Mouse (Mus musculus) adrenal gland (tissue): ENCODE data around the gene Neu2.

ENCODE experiments used
- intact Hi-C: fragments of 180-260 bp; cut with DNase I; formaldehyde crosslinking; loops from one replicate; pipeline ENCODE4 v1.15.1; 2025
- long read RNA-seq, 2 experiments: library from polyadenylated mRNA; unstranded; transcript quantifications; one replicate each; pipeline ENCODE4 v2.0.0; 2020; ENCODE audit warnings: borderline replicate concordance in 1 of 2; ENCODE audit not compliant: insufficient replicate concordance in 1 of 2

Neu2 gene
- long read RNA-seq, experiment 1, result 0 reads
- long read RNA-seq, experiment 2, result 0 reads

DNA sequence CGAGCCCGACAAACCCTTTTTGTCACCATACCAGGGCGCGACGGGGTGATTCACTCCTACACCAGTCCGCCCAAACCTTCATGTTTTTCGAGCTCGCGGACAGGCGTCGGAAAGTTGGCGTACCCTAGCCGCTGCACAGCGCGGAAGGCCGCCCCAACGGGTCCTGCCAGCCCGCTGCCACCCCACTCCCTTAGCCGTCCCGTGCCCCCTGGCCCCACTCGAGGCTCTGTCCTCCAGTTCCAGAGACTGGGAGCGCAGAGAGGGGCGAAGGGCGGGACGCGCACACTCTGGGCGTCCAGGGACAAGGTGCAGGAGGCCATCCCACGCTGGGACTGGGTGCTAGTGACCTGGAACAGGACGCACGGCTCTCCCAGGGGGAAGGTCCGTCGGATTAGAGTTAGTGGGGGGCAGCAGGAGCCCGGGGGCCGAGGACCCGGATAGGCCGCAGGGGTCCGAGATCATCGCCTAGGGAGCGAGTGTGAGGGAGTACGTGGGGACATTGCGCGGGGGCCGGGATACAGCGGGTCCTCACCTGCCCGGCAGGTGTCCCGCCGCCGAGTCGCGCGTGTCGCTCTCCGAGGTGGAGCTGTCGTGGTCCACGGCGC is at the start of gene Neu2:
Neu2 (plus strand) TSS at position 329 of the 605 bp plus-strand sequence.
- intact Hi-C loops, result no loop called here

- intact Hi-C loops, result no loop called here
Measured at GRCm38 (mm10) chr1:87467469-87467868, 42.2 kb upstream of the Neu2 start.

DNA sequence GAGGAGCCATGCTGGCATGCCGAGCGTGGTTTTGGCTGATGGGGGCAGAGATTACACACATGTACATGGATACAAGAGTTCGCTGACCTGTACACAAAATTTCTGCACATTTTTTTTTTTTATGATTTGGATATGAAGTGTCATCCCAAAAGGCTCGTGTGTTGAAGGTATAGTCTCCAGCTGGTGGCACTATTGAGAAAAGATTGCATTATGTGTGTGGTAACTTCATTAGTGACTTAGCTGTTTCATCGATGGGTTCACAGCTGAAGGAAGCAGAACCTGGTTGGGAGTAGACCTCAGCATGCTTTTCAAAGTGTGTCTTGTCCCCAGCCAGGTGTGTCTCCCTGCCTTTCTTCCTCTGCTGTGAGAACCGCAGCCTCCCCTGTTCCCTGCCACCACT is 41.4 kb upstream of the Neu2 start:
- intact Hi-C loops, result no loop called here

DNA sequence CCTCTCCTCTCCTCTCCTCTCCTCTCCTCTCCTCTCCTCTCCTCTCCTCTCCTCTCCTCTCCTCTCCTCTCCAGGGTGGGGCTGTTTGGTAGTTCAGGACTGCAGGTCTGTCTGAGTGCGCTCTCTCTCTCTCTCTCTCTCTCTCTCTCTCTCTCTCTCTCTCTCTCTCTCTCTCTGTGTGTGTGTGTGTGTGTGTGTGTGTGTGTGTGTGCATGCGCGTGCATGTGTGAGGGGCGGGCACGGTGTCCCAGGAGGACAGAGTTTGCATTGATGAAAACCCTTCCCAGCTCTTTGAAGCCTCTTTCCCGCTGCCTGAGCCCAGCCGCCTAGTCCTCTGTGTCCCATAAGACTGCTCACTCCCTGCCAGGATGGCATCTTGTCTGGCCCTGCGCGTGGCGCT is 39.7 kb upstream of the Neu2 start, which contains the start of gene Snorc:
Snorc (plus strand) TSS at position 301 of the 400 bp plus-strand sequence.
- intact Hi-C loops, result loop anchor here (10.0 kb wide), 1 partner anchor 255 kb away; no protein-coding TSS in a partner anchor

DNA sequence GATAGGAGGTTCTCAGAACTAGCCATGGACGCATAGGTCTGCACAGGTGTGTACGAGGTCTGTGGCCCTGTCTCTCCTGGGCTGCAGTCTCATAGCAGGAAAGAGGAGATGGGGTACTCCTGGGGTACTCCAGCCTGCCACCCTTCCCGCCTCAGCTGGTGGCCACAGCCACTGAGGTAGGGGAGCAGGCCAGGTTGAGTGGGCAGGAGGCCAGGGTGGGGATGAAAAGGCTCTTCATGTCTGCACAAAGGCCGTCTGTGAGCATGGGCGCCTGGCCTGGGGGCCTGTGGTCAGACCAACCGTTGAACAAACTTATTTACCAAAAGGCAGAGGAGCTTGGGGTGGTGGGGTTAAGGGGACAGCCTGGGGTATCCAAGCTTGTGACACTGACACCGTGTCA is 37.8 kb upstream of the Neu2 start:
- intact Hi-C loops, result loop anchor here (10.0 kb wide), 1 partner anchor 253 kb away; no protein-coding TSS in a partner anchor

GRCm38 (mm10) chr1:87472576-87472975 is 37.1 kb upstream of the Neu2 start:
- intact Hi-C loops, result loop anchor here (10.0 kb wide), 1 partner anchor 252 kb away; no protein-coding TSS in a partner anchor

DNA sequence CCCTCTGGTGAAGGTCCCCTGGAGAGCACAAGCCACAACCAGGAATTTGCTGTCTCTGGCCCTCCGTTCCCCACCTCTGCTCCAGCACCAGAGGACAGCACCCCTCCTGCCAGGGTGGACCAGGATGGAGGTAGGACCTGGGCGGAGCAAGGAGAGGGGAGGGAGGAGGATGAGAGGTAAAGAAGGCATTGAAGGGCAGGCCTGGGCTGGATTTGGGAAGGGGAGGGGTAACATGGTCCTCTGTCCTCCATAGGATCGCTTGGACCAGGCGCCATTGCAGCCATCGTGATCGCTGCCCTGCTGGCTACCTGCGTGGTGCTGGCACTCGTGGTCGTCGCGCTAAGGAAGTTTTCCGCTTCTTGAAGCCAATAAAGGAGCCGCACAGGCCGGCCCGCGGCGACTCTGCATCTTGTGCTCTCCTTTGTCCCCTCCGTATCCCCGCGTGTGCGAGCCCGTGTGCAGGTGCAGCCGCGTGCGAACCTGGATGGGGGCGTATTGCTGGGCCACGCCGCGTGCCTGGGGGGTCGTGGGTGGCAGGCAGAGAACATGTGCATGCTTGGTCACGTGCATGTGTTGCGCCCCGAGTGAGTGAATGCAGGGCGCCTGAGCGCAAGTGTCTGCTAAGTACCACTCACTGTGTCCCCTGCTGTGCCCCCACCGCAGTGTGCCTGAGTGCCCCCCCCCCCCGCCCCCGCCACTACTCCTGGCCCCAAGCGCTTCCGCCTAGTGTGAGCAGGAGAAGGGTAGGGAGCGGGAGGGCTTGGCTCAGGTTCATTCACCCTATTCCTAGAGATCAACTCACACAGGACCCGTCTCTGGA is 34.4 kb upstream of the Neu2 start:
- intact Hi-C loops, result loop anchor here (10.0 kb wide), 1 partner anchor 250 kb away; no protein-coding TSS in a partner anchor

- intact Hi-C loops, result no loop called here
Measured at GRCm38 (mm10) chr1:87482546-87482945, 27.1 kb upstream of the Neu2 start.

DNA sequence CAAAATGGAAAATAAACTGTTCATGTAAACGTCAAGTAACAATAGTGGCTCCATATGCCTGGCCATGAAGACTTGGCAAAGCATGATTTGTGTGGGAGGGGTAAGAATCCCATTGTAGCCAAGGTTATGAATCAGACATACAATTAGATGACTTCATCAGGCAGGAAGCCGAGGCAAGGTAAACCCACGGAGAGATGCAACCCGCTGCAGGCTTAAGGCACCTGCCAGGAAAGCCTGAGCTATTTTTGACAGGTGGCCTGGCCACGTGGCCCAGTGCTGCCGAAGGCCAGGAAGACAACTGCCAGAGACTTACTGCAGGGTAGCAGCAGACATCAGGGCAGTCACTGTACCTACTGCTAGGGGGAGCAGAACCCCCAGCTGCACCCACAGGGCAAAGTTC is 23.3 kb upstream of the Neu2 start:
- intact Hi-C loops, result no loop called here

GRCm38 (mm10) chr1:87492285-87492684 is 17.4 kb upstream of the Neu2 start:
- intact Hi-C loops, result no loop called here

- intact Hi-C loops, result no loop called here
Measured at GRCm38 (mm10) chr1:87493542-87493941, 16.1 kb upstream of the Neu2 start.

- intact Hi-C loops, result no loop called here
Measured at GRCm38 (mm10) chr1:87505524-87505923, 4.2 kb upstream of the Neu2 start.

DNA sequence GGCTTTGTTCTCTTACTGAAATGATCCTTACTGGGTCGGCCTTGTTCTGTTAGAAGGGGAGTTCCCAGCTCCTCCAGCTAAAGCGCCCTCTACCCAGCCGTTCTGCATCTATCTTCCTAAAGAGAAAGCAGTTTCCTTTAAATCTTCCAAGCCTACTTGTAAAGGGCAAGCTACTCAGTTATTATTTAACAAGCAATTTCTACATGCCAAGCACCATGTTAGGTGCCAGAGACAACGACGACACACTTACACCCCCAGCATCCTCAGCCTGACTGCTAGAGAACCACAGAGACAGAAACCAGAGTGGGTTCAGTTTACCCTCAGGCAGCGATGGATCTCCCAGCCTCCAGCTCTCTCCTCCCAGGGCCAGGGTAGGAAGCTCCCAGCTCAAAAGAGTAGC is 1.8 kb upstream of the Neu2 start:
- intact Hi-C loops, result no loop called here

DNA sequence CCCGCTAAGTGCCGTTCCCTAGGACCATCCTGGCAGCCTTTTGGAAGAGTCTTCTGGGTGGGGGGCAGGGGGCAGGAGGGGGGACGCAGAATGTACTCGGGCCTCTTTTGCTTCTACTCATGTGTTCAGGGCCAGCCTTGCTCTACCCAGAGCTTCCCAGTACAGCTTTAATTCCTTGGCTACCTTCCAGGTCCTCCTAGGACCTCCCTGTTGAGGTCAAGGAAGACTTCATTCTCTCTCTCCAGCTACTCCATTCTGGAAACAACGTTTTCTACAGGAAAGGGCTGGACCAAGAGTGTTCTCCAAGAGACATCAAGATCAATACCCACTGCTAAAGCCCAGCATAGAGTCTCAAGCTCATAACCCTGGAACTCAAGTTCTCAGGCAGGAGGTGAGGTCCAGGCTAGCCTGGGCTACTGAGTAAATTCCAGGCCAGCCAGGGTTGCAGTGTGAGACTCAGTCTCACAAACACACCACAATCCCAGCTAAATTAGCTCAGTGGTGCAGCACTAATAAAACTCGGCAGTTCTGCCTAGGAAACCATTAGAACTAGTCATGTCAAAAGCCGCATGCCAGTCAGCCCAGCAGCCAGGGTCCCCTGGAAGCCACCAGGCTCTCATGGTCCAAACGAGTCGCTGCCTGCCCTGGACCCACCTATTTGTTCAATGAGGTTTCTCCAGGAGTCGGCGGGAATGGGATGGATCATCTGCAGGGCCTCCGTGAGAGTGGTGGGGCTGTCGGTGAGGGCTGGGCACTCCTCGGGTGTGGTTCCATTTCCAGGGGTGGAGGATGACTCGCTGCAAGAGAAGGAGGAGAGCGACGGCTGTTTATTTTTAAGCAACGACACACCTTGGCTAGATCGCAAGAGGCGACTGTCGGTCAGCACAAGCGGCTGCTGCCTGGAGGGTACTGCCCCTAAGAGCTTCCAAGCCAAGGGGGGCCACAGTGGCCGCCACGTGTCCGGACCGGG is 813 bp upstream of the Neu2 start:
- intact Hi-C loops, result no loop called here

DNA sequence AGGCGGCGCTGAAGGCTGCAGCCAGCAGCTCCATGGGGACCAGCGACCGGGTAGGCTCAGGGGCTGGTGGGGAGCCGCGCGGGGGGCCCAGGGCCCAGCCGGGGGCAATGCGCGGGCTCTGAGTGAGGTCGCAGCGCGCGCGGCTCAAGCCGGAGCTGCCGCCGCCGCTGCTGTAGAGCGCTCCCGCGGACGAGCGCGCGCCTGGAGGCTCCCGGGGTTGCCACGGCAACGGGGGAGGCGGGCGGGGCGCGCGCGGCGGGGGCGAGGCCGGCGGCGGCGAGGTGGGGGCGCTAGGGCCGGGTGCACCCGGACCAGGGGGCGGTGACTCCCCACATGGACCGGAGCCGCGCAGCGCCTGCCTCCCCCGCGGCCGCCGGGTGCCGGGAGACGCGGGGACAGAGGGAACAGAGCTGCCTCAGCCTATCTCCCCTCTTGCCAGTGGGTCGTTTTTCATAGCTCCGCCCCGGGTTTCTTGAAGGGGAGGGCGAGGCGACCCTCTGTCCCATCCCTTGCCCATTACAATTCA is 540 bp downstream of the Neu2 start:
- intact Hi-C loops, result no loop called here

DNA sequence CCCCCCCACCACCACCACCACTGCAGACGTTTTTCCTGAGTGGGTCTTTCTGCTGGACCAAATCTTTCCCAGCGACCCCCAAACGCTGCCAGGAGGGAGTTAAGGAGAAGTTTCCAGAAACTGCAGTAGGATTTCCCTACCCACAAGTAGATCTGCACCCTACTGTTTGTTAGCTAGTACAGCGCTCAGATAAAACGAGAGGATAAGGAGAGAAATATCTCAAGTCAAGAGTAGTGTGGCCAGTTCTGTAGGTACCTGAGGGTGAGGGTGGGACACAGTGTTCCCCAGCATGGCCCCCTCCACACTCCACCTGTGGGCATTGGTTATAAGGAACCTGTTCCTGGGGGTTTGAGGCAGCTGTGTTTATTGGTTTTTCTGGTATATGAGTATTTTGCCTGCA is 1.2 kb downstream of the Neu2 start:
- intact Hi-C loops, result no loop called here

DNA sequence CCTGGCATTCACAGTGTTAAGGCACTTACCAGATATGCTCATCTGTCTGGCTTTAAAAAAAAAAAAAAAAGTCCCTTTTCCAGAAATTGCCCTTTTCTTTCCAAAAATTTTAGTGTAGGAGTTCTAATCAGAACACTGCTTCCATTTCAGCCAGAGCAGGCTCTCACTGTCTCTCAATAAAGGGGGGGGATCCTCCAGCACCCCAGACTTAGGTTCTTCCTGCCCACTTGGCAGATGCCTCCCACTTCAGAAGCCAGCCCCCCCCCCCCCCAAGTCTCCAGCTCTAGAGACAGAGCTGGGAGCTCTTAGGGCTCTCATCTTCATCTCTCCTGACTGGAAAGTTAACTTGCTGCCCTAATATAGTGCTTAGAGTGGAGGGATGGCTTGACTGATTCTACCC is 10.8 kb downstream of the Neu2 start:
- intact Hi-C loops, result no loop called here

DNA sequence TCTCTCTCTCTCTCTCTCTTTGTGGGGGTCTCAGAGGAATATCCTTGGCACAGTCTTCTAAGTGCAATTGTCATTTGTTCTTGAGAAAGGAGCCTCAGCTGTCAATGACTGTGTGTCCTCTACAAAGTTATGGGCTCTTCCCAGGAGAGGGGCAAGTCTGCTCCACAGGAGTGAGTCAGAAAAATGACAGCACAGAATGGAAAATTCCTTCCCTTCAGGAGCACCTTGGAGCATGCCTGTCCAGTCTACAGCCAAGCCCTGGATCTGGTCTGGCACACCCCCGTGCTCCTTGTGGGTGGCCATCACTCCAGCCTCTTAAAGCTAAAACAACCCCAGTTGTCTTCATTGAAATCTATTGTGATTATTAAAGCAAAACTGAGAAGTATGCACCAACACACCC is 11.8 kb downstream of the Neu2 start:
- intact Hi-C loops, result no loop called here

DNA sequence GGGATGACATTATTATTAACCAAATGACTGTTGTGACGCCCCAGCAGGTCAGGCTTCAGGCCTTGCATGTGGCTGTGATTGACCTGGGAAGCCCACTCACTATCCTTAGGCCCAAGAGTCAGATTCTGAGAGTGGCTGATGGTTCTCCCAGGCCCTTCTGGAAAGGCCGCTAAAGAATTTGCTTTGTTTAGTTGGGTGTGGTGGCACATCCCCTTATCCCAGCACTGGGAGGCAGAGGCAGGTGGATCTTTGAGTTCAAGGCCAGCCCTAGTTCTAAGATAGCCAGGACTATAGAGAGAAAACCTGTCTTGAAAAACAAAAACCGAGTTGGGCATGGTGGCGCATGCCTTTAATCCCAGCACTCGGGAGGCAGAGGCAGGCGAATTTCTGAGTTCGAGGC is 15.4 kb downstream of the Neu2 start:
- intact Hi-C loops, result no loop called here

GRCm38 (mm10) chr1:87527191-87527590 is 17.5 kb downstream of the Neu2 start:
- intact Hi-C loops, result no loop called here

- intact Hi-C loops, result no loop called here
Measured at GRCm38 (mm10) chr1:87532346-87532745, 22.7 kb downstream of the Neu2 start.
